Comparison of ENCODE assay signal across 19 mouse cellular contexts in genomic region chr10:37978899-37979539, GRCm38 (mm10).
A peak's percentile ranks its signal among the peaks of the same experiment; 100 is the strongest.
DNase-seq lines count a peak whose midpoint lies in the region; ATAC-seq lines count a peak whose summit lies in the region.
"Had no signal": no experiment of that assay in that cellular context is flagged by ENCODE, and none has a peak within 500 bp of the region (broad histone marks: within the 10 kb centered on the region; RNA-seq: fewer than 3 reads in every experiment).

No protein-coding gene starts in this region.

- peak; percentile 84 for ATAC-seq in megakaryocyte, adult 5-6 weeks (ENCODE audit: poor library complexity, severe bottlenecking)
- ATAC-seq: CD4-positive, CD25-positive, alpha-beta regulatory T cell, adult 4 months; forebrain, embryonic 13.5 days; forebrain, postnatal 0 days; intestine, embryonic 16.5 days had no signal

- DNase-seq in layer of hippocampus, adult 9-11 months = peak; percentile 12
- no peak for DNase-seq in layer of hippocampus, postnatal 36 days
- peak; percentile 15 for DNase-seq in A20 (ENCODE audit: low read depth, low spot score)
- peak; percentile 7 for DNase-seq in c-Kit-positive CD71-negative TER-119-negative erythroid progenitor cells, embryonic 14.5 days (ENCODE audit: low read depth)
- DNase-seq in cerebellum, postnatal 36 days = no peak
- no peak for DNase-seq in urinary bladder, adult 18-20 months (ENCODE audit: low spot score in 2 of 2)
- DNase-seq in yolk sac, embryonic 10.5 days (ENCODE audit: low spot score) = no peak
- DNase-seq: adrenal gland, postnatal 10 days; B cell, adult 2 months; cerebellum, adult 18-20 months; cerebellum, postnatal 10 days; forebrain, postnatal 0 days; gastrocnemius, adult 2 months; gastrocnemius, postnatal 36 days; heart, adult 2 months had no signal

Comparison
In these comparisons a context has a peak if more than half of its experiments do, and no peak if none do; other contexts are left out.
1. DNase-seq: peak in layer of hippocampus, adult 9-11 months (single experiment), A20 (single experiment) and c-Kit-positive CD71-negative TER-119-negative erythroid progenitor cells, embryonic 14.5 days (single experiment); none in layer of hippocampus, postnatal 36 days (0 of 2), cerebellum, postnatal 36 days (0 of 2), urinary bladder, adult 18-20 months (0 of 2) and yolk sac, embryonic 10.5 days (single experiment).